Mouse (Mus musculus): Measurements from ENCODE around the gene Gabarapl2. TPM values are rescaled to one million over a fixed set of nuclear protein-coding genes. Genes with fewer than 3 reads are reported as not detected.
"Not testable (repeated sequence)": the region's sequence is repeated elsewhere in the genome, so short reads cannot be mapped to it uniquely, and the experiment has no call there.

Gabarapl2 gene
- polyA plus RNA-seq, 1 experiment from 2014 or later, result 182 TPM

DNA sequence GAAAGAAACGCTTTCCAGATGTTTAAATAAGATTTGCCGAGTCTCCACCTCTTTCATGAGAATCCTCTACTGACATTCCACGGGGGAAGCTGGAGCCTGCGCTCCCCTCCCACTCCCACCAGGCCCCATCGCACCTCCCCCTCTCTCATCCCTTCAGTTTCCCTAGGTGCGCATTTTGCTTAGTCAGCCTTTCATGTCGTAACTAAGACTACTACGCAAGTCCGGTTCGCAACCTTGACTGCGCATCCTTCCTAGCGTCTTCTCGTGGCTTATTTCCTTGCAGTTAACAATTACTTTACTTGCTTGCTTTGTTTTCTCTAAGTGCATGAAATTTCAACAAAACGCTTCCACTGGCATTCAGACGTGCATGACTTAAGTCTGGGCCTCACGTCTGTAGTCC lies 8.8 kb upstream of the Gabarapl2 start:
- no peaks in the 10 kb centered on the region for H3K27me3 ChIP-seq (replicated peaks; ENCODE audit: control insufficient read depth, insufficient read depth, low read length)
- WGBS, result 50% methylated on average over 16 of the region's 16 CpGs
- no peak overlapping the region for H3K9ac ChIP-seq (ENCODE audit: low read depth, low read length)
- 0 out of 2 replicates have a peak overlapping the region, but pooled peaks have one; percentile 6 for H3K4me2 ChIP-seq (ENCODE audit: low read depth, low read length)
- no peak for ATAC-seq (ENCODE audit: low read depth)
- no peaks in the 10 kb centered on the region for H3K9me3 ChIP-seq (ENCODE audit: control insufficient read depth, low read length)
- H3K27ac ChIP-seq (replicated peaks; ENCODE audit: low read depth, low read length), result no peak overlapping the region
- no peak for DNase-seq (ENCODE audit: low spot score)
- peaks cover 7% of the 10 kb centered on the region for H3K4me1 ChIP-seq (ENCODE audit: control insufficient read depth, insufficient read depth, low read length)
- H3K4me3 ChIP-seq (ENCODE audit: low read depth, low read length), result no peak overlapping the region
- H3K36me3 ChIP-seq (ENCODE audit: control insufficient read depth, insufficient read depth, low read length), result no peaks in the 10 kb centered on the region

DNA sequence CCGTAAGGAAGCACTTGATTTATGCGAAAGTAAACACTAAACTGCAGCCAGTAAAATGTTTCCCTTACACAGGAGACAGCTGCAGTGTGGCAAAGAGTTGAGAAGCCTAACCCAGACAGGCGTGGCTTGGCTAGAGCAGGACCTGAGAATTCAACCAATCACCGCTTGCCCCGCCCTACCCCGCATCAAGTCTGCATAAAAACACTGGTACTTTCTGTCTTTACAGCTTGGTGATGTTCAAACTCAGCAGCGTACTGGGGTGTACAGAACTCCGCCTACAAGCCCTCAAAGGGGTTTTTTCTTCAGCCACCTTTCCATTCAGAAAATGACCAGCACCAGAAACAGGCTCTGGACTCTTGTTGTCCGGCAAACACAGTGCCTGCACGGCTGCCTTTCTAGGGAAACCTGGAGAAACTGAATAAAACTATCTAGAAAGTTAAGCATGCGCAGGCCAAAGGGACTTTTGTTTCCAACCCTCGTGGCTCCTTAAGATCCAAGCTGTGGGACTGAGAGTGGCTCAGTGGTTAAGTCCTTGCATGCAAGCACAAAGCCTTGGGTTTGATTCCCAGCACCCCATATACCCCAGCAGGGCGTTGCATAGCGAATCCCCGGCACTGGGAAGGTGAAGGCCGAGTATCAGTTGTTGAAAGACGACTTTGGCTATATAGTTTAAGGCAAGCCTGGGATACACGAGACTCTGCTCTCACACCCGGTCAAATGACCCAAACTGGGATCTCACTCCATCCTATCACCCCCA lies 7.7 kb upstream of the Gabarapl2 start:
- no peaks in the 10 kb centered on the region for H3K27me3 ChIP-seq (replicated peaks; ENCODE audit: control insufficient read depth, insufficient read depth, low read length)
- H3K9me3 ChIP-seq (ENCODE audit: control insufficient read depth, low read length), result no peaks in the 10 kb centered on the region
- WGBS, result 25% methylated on average over 19 of the region's 19 CpGs
- peak overlapping the region; percentile 76 for H3K9ac ChIP-seq (ENCODE audit: low read depth, low read length)
- H3K4me3 ChIP-seq (ENCODE audit: low read depth, low read length), result peak overlapping the region; percentile 79
- DNase-seq (ENCODE audit: low spot score), result peak; percentile 89
- no peaks in the 10 kb centered on the region for H3K36me3 ChIP-seq (ENCODE audit: control insufficient read depth, insufficient read depth, low read length)
- H3K4me2 ChIP-seq (ENCODE audit: low read depth, low read length), result peak overlapping the region; percentile 95
- ATAC-seq (ENCODE audit: low read depth), result peak; percentile 44; the same call in 1 of the 2 replicates
- H3K4me1 ChIP-seq (ENCODE audit: control insufficient read depth, insufficient read depth, low read length), result peaks cover 7% of the 10 kb centered on the region
- peak overlapping the region; percentile 77 for H3K27ac ChIP-seq (replicated peaks; ENCODE audit: low read depth, low read length)

DNA sequence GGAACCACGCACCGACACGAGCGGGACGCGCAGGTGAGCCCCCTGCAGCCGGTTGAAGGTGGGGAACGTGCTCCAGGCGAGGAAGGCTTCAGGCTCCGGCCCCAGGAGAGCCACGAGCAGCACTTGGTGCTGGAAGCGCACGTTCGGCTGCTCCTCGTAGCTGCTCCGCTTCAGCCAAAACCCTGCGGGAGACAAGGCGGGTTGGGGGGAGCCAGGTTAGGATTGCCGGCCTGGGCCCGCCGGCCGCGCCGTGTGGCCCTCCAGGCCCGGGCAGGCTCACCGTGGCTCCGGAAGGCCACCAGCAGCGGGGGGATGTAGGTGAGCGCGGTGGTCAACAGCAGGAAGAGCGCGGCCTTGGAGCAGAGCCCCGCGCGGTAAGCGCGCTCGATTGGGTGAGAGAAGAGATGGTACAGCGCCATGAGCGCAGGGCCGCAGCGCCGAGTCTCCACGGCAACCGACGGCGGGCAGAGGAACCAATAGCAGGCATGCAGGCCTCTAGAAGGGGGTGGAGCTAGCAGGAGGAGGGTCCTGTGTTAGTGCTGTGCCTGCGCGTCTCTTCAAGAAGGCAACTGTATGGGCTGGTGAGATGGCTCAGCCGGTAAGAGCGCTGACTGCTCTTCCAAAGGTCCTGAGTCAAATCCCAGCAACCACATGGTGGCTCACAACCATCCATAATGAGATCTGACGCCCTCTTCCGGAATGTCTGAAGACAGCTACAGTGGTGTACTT lies 7.0 kb upstream of the Gabarapl2 start, which contains the start of gene Tmem231:
Gene Tmem231 (minus strand): TSS at position 534 of the 729 bp plus-strand sequence.
- peak; percentile 97 for DNase-seq (ENCODE audit: low spot score)
- Histone ChIP-seq H3K27me3 (replicated peaks; ENCODE audit: control insufficient read depth, insufficient read depth, low read length) (no peaks in the 10 kb centered on the region), H3K9ac (ENCODE audit: low read depth, low read length) (peak within 1 kb of the TSS; percentile 76), H3K4me3 (ENCODE audit: low read depth, low read length) (peak within 1 kb of the TSS; percentile 79), H3K36me3 (ENCODE audit: control insufficient read depth, insufficient read depth, low read length) (no peaks in the 10 kb centered on the region), H3K9me3 (ENCODE audit: control insufficient read depth, low read length) (no peaks in the 10 kb centered on the region), H3K27ac (replicated peaks; ENCODE audit: low read depth, low read length) (peak within 1 kb of the TSS; percentile 77), H3K4me1 (ENCODE audit: control insufficient read depth, insufficient read depth, low read length) (peaks cover 7% of the 10 kb centered on the region), H3K4me2 (ENCODE audit: low read depth, low read length) (peak within 1 kb of the TSS; percentile 95)
- under 1% methylated on average over 48 of the region's 53 CpGs for WGBS
- ATAC-seq (ENCODE audit: low read depth), result peak; percentile 100

DNA sequence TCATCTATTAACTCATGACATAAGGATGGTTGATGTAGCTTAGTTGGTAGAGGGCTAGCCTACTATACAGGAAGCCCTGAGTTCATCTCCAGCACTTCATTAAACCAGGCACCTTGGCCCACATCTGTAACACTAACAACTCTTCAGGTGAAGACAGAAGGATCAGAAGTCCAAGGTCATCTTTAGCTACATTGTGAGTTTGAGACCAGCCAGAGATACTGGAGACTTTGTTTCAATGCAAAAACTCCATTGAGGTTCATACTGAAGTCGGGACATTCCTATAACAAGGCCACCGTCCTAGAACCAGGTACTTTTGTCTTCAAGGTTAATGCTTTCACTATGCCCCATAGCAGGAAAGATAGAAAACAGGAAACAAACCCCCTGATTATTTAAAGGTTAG lies 6.3 kb upstream of the Gabarapl2 start:
- Histone ChIP-seq H3K4me2 (ENCODE audit: low read depth, low read length) (no peak overlapping the region), H3K27me3 (replicated peaks; ENCODE audit: control insufficient read depth, insufficient read depth, low read length) (no peaks in the 10 kb centered on the region), H3K27ac (replicated peaks; ENCODE audit: low read depth, low read length) (no peak overlapping the region), H3K9ac (ENCODE audit: low read depth, low read length) (no peak overlapping the region), H3K4me1 (ENCODE audit: control insufficient read depth, insufficient read depth, low read length) (peaks cover 7% of the 10 kb centered on the region), H3K9me3 (ENCODE audit: control insufficient read depth, low read length) (no peaks in the 10 kb centered on the region), H3K36me3 (ENCODE audit: control insufficient read depth, insufficient read depth, low read length) (no peaks in the 10 kb centered on the region), H3K4me3 (ENCODE audit: low read depth, low read length) (no peak overlapping the region)
- DNase-seq (ENCODE audit: low spot score) (no peak), ATAC-seq (ENCODE audit: low read depth) (no peak)
- 90% methylated on average over 2 of the region's 2 CpGs for WGBS

DNA sequence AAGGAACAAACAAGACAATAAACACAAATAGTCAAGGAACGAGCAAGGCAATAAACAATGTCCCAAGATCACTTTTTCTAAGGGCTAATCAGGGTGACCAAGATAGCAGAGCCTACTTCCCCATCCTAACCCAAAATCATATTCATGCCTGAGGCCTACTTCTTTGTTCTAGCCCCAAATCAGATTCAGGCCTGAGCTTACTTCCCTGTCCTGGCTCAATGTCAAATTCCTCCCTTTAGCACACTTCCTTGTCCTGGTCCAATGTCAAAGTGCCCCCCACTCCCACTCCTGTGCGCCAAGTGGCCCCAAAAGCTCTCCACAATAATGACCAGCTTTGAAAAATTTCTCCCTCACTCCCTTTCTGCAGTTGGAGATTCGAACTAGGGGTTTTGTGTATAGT lies 3.3 kb upstream of the Gabarapl2 start:
- 74% methylated on average over 3 of the region's 3 CpGs for WGBS
- H3K4me2 ChIP-seq (ENCODE audit: low read depth, low read length), result no peak overlapping the region
- DNase-seq (ENCODE audit: low spot score) (no peak), ATAC-seq (ENCODE audit: low read depth) (no peak)
- H3K27me3 ChIP-seq (replicated peaks; ENCODE audit: control insufficient read depth, insufficient read depth, low read length), result no peaks in the 10 kb centered on the region
- H3K27ac ChIP-seq (replicated peaks; ENCODE audit: low read depth, low read length), result no peak overlapping the region
- H3K36me3 ChIP-seq (ENCODE audit: control insufficient read depth, insufficient read depth, low read length), result peaks cover 3% of the 10 kb centered on the region; the same call in 1 of the 2 replicates
- no peak overlapping the region for H3K9ac ChIP-seq (ENCODE audit: low read depth, low read length)
- no peaks in the 10 kb centered on the region for H3K9me3 ChIP-seq (ENCODE audit: control insufficient read depth, low read length)
- H3K4me1 ChIP-seq (ENCODE audit: control insufficient read depth, insufficient read depth, low read length), result peaks cover 19% of the 10 kb centered on the region
- no peak overlapping the region for H3K4me3 ChIP-seq (ENCODE audit: low read depth, low read length)

DNA sequence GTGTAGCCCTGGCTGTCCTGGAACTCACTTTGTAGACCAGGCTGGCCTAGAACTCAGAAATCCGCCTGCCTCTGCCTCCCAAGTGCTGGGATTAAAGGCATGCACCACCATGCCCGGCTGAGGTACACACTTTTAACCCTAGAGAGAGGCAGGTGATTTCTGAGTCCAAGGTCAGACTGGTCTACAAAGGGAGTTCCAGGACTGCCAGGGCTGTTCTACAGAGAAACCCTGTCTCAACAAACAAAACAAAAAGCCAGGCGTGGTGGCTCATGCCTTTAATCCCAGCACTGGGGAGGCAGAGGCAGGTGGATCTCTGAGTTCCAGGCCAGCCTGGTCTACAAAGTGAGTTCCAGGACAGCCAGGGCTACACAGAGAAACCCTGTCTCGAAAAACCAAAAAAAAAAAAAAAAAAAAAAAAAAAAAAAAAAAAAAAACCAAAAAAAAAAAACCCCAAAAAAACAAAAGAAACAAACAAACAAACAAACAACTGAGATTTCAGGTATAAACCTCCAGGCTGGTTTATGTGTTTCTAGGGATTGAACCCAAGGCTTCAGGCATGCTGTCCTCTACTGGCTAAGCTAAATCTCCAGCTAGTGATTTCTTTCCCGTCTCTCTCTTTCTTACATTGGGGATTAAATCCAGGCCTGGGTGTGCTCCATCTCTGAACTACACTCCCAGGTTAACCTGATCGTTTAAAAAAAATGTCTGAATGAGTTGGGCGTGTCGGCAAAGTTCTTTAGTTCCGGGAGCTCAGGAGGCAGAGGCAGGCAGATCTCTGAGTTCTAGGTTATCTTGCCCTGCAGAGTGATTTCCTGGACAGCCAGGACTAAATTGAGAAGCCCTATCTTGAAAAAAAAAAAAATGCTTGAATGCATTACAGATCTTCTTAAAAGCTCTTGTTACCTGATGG lies 2.2 kb upstream of the Gabarapl2 start:
- not testable (repeated sequence) for H3K4me2 ChIP-seq (ENCODE audit: low read depth, low read length); H3K36me3 ChIP-seq (ENCODE audit: control insufficient read depth, insufficient read depth, low read length); H3K9ac ChIP-seq (ENCODE audit: low read depth, low read length); H3K9me3 ChIP-seq (ENCODE audit: control insufficient read depth, low read length); DNase-seq (ENCODE audit: low spot score); ATAC-seq (ENCODE audit: low read depth); H3K27ac ChIP-seq (replicated peaks; ENCODE audit: low read depth, low read length); H3K27me3 ChIP-seq (replicated peaks; ENCODE audit: control insufficient read depth, insufficient read depth, low read length); H3K4me3 ChIP-seq (ENCODE audit: low read depth, low read length)
- 86% methylated on average over 9 of the region's 9 CpGs for WGBS
- H3K4me1 ChIP-seq (ENCODE audit: control insufficient read depth, insufficient read depth, low read length), result peaks cover 12% of the 10 kb centered on the region

DNA sequence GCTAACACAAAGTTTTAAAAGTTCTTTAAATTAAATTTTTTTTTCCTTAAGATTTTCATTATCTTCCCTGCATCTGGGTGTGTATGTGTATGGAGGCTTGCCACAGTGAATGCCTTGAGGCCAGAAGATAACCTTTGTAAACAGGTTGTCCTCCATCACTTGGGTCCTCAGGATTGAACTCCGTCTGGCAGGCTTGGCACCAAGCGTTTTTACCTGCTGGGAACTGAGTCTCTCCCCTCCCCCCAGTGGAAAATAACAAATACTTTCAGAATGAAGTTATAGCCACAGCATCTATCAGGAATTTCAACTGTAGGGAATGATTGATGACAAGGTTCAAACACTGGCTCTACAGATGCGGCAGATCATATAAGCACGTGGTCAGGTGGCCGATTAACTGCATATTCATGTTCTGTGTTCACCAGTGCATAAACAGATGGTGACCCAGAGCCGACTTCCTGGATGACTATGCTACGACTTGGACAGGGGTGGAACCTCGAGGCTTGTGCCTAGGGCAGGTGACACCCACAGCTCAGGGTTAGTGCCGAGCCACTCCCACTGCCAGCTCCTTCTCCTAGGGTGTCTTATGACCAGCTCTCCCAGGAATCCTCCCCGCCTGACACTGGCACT lies 874 bp upstream of the Gabarapl2 start:
- Histone ChIP-seq H3K4me3 (ENCODE audit: low read depth, low read length) (peak overlapping the region; percentile 88), H3K27me3 (replicated peaks; ENCODE audit: control insufficient read depth, insufficient read depth, low read length) (no peaks in the 10 kb centered on the region), H3K4me2 (ENCODE audit: low read depth, low read length) (peak overlapping the region; percentile 82), H3K4me1 (ENCODE audit: control insufficient read depth, insufficient read depth, low read length) (peaks cover 12% of the 10 kb centered on the region), H3K9ac (ENCODE audit: low read depth, low read length) (0 out of 2 replicates have a peak overlapping the region, but pooled peaks have one; percentile 55), H3K27ac (replicated peaks; ENCODE audit: low read depth, low read length) (no peak overlapping the region), H3K9me3 (ENCODE audit: control insufficient read depth, low read length) (no peaks in the 10 kb centered on the region), H3K36me3 (ENCODE audit: control insufficient read depth, insufficient read depth, low read length) (peaks cover 20% of the 10 kb centered on the region)
- 5% methylated on average over 10 of the region's 10 CpGs for WGBS
- peak; percentile 38 for DNase-seq (ENCODE audit: low spot score)
- peak; percentile 62 for ATAC-seq (ENCODE audit: low read depth)

DNA sequence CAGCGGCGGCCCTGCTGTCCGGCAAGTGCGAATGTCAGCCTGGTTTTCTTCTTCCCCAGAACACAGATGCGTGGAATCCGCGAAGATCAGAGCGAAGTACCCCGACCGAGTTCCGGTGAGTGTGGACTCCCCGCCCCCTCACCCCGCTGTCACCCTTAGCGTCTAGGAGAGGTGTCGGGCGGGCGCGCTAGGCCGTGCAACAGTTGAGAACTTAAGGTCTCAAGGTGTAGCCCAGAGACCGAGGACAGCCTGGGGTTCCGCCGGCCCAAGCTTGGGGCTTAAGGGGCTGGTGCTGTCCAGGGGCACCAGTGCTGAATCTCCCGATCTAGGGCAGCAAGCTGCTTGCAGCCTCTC lies 575 bp downstream of the Gabarapl2 start:
- ATAC-seq (ENCODE audit: low read depth), result peak; percentile 19
- 2% methylated on average over 18 of the region's 23 CpGs for WGBS
- H3K27ac ChIP-seq (replicated peaks; ENCODE audit: low read depth, low read length), result peak overlapping the region; percentile 75

More for the DNA sequence above, 575 bp downstream of the Gabarapl2 start:
- DNase-seq (ENCODE audit: low spot score), result peak; percentile 70
- no peaks in the 10 kb centered on the region for H3K27me3 ChIP-seq (replicated peaks; ENCODE audit: control insufficient read depth, insufficient read depth, low read length)
- peak overlapping the region; percentile 80 for H3K9ac ChIP-seq (ENCODE audit: low read depth, low read length)
- peaks cover 12% of the 10 kb centered on the region for H3K4me1 ChIP-seq (ENCODE audit: control insufficient read depth, insufficient read depth, low read length)
- no peaks in the 10 kb centered on the region for H3K9me3 ChIP-seq (ENCODE audit: control insufficient read depth, low read length)
- peaks cover 33% of the 10 kb centered on the region for H3K36me3 ChIP-seq (ENCODE audit: control insufficient read depth, insufficient read depth, low read length)
- H3K4me2 ChIP-seq (ENCODE audit: low read depth, low read length), result peak overlapping the region; percentile 82
- H3K4me3 ChIP-seq (ENCODE audit: low read depth, low read length), result peak overlapping the region; percentile 88
